Mouse (Mus musculus): Measurements from ENCODE around the gene Tpx2.
A peak's percentile ranks its signal among the peaks of the same experiment; 100 is the strongest.

Tpx2 gene

GRCm38 (mm10) chr2:152847815-152848302 lies at the start of gene Tpx2:
Gene Tpx2 (plus strand): TSS chr2:152847964.
- DNase-seq (ENCODE audit: low read depth, low spot score) = peak; percentile 96

DNA sequence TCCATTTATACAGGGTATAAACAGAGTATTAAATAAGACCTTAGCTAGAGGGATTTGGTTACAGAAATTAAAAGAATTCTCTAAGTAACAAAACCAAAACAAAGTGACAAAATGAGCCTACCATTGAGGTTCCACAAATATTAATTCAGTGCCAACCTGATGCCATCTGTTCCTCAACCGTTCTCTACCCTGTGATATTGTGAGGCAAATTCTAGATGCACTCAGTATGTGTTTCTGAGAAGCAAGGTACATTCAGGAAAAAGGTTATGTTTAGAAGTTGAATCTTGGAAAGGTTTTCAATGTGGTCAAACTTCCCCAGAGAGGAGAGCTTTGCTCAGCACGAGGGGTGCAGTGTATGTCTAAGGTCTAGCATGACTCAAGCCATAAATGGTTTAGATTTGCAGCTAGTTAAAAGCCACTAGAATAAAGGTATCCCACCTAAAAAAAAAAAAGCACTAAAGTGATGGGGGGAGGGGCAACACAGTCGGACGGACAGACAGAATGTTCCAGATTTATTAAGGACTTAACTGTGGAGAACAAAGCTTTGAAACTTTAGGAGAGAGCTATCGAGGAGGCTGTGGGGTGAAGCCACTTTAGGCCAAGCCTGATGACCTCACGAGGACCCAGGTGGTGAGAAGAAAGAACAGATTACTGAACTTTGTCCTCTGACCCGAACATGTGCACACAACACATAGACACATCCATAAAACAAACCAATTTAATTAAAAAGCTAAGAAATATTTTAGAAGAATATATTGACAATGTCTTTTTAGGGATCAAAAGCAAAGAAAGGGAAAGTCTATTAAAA lies 47.6 kb upstream of the Tpx2 start:
- no peak for DNase-seq (ENCODE audit: low read depth, low spot score)

DNA sequence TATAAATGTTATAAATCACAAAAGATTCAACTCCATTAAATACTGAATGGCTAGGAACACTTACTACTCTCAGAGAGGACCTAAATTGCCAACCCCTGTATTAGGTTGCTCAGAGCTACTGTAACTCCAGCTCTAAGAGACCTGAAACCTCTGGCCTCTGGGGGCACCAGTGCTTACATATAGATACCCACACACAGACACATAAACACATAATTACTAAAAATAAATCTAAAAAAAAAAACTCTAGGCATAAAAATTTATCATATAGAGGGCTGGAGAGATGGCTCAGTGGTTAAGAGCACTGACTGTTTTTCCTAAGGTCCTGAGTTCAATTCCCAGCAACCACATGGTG lies 47.0 kb upstream of the Tpx2 start:
- no peak for DNase-seq (ENCODE audit: low read depth, low spot score)

DNA sequence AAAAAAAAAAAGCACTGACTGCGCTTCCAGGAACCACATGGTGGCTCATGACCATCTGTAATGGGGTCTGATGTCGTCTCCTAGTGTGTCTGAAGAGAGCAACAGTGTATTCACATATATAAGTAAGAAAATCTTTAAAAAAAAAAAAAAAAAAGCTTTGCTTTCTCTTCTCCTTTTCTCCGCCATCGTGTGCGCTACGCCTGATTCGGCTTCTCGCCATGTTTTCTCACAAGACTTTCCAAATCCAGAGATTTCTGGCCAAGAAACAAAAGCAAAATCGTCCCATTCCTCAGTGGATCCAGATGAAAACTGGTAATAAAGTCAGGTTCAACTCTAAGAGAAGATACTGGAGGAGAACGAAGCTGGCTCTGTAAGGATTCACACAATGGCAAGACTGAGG lies 45.5 kb upstream of the Tpx2 start:
- DNase-seq (ENCODE audit: low read depth, low spot score) = no peak

GRCm38 (mm10) chr2:152803081-152803480 lies 44.7 kb upstream of the Tpx2 start:
- DNase-seq (ENCODE audit: low read depth, low spot score) = no peak

DNA sequence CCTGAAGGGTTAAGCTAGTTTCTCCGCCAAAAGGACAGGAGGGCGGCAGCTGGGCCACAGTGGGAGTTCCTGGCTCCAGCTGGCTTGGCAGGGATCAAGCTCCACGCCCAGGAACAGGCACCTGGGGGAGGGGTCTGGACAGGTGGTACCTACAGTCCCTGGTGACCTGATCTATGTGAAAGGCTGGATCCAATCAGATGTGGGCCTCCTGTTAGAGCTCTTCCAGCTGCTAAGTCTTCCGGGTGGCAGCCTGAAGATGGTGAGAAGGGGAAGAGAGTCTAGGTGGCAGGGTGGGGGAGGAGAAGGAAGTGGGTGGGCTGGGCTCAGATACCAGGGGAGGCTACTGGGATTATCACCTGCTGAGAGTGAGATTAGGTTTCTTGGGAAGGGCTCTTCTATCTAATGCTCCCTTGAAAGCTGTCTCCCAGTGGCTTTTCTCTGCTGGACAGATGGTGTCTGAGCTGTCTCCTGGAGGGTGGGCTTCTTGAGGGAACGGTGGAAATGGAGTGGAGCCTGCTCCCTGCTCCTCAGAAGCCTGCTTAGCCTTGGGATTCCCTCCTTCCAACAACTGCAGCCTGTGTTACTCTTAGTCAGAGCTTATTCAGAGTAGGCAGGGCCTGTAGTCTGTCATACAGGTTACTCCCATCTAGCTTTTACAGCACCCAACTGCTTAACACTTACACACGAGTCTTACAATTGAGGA lies 43.2 kb upstream of the Tpx2 start:
- no peak for DNase-seq (ENCODE audit: low read depth, low spot score)

DNA sequence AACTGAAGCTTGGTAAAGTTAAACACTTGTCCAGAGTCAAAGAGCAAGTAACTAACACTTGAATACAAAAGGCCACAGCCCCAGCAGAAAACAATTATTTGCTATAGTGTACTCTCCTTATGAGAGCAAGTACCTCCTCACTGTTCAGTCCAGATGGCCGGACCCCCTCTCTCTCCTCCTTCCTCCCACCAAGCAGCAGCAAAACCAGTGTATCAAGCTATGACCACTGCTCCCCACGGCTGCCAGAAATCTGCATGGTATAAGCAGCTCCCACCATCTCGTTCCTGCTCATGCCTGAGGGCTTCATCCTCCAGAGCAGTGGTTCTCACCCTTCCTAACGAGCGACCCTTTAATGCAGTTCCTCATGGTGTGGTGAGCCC lies 42.7 kb upstream of the Tpx2 start:
- DNase-seq (ENCODE audit: low read depth, low spot score) = no peak

DNA sequence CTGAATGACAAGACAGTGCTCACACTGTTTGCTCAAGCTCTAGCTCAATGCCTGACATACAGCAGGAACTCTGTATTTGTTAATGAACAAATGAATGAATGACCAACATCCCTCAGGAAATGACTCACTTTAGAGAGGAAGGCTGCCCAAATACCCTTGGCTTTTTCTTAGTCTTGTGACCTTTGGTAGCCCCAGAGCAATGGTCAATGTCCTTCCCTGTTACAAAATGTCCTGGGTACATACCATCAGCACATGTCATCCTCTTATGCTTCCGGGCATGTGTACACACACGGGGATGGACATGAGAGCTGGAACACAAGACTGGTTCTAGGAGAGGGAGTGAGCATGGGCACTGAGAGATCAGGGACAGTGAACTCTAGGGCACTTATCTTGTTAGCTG lies 41.7 kb upstream of the Tpx2 start:
- peak; percentile 73 for DNase-seq (ENCODE audit: low read depth, low spot score)

- no peak for DNase-seq (ENCODE audit: low read depth, low spot score)
These were observed 39.6 kb upstream of the Tpx2 start for GRCm38 (mm10) chr2:152808178-152808577.

DNA sequence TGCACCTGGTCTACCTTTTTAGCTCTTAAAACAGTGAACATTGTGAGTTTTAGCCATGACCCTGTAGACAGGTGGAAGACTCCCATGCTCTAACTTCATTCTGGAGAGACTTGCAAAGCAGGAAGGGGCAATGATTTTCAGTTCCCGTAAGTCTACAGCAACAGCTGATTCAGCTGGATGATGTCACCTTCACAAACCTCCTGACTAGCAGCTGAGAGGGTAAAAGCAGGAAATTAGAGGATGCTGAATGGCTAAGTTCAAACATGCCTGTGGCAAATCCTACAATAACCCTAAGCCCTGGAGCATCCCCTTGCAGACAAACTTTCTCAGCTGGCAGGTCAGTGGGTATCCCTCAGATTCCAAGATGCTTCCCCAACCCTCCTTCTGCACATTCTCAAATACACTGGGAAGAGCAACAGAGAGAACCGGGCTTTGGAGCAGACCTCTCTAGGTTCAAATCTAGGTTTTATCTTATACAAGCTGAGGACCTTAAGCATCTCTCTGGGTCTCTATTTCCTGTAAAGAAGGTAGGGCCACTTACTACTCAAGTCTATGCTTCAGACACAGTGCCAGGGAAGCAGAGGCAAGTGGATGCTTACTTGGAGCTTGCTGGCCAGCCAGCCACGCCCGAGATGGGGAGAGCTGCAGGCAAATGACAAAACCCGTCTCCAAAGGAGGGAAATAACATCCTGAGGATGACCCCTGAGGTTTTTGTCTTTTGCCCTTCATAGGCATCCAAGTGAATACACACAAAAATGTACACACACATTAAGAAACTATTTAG lies 37.4 kb upstream of the Tpx2 start:
- no peak for DNase-seq (ENCODE audit: low read depth, low spot score)

- no peak for DNase-seq (ENCODE audit: low read depth, low spot score)
These were observed 36.2 kb upstream of the Tpx2 start for GRCm38 (mm10) chr2:152811336-152812165.

DNA sequence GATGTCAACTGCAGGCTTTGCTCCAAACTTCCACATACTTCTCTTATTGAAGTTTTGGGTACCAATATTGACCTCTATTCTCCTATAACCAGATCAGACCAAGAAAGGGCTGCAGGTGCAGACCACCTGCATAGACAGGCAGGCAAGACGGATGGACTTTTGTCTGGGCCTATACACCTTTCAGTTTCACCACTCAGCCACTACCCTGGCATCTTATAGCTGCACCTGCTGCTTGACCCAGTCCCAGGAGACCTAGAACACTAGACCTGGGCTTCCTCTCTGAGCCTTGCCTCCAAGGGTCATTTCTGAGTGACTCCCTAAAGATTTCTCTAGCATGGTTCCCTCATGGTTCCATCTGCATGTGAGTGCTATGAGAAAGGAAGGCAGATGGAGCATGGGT lies 34.5 kb upstream of the Tpx2 start:
- no peak for DNase-seq (ENCODE audit: low read depth, low spot score)

DNA sequence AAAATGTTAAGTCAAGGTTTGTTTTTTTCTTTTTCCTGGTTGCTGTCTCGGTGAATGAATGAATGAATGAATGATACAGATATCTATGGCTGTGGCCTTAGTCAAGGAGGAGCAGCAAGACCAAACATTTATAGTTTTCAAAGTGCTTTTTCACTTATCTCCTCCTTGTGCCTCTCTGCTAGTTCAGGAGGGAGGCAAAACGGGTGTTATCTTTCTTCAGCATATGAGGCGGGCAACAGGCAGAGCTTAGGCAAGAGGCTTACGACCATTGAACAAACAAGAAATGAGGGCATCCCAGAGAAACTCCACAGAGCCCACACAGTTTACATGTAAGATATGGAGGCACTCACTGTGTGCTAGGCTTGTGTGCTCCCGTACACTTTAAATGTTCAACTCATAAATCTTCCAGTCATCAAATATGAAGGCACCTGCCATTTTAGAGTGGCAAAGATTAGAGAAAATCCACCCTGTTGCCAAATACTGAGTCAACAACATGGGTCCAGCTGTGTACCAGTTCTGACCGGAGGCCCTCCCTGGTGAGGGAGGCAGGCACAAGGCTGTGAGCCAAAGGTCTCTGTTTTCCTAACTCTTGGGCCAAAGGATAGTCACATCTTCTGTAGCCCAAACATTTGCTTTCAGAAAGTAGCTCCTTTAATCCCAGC lies 33.4 kb upstream of the Tpx2 start:
- DNase-seq (ENCODE audit: low read depth, low spot score) = no peak

- DNase-seq (ENCODE audit: low read depth, low spot score) = no peak
These were observed 31.7 kb upstream of the Tpx2 start for GRCm38 (mm10) chr2:152815879-152816656.

- no peak for DNase-seq (ENCODE audit: low read depth, low spot score)
These were observed 31.0 kb upstream of the Tpx2 start for GRCm38 (mm10) chr2:152816657-152817348.

GRCm38 (mm10) chr2:152817596-152818291 lies 30.0 kb upstream of the Tpx2 start:
- DNase-seq (ENCODE audit: low read depth, low spot score) = no peak

- no peak for DNase-seq (ENCODE audit: low read depth, low spot score)
These were observed 29.1 kb upstream of the Tpx2 start for GRCm38 (mm10) chr2:152818679-152819078.

- DNase-seq (ENCODE audit: low read depth, low spot score) = no peak
These were observed 28.6 kb upstream of the Tpx2 start for GRCm38 (mm10) chr2:152819097-152819624.

GRCm38 (mm10) chr2:152819926-152820325 lies 27.8 kb upstream of the Tpx2 start:
- DNase-seq (ENCODE audit: low read depth, low spot score) = no peak
